Mouse (Mus musculus) layer of hippocampus, adult 9-10 months (tissue): ENCODE data around the gene Lpp.

Experiments used
- DNase-seq: peaks from one replicate; pipeline ENCODE4 v3.0.0; 2022; ENCODE audit warnings: low spot score

The Lpp gene

DNA sequence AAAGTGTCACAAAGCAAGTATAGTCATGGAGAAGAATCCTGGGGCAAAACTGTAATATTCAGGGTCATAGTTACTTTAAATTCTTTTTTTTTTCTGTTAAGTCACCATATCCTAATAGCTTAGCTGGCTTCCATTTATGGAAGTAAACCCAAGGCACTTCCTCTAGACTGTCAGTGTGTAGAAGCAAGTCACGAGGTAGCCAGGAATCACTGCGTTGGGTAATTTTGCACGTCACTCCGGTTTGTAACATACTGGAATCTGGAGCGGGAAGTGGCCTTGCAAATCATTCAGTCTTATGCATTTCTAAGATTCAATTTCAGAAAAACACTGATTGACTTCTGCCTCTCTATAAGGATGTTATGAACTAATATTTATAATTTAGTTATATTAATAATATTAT is 232.3 kb downstream of the Lpp start:
- DNase-seq, result no peak

- no peak for DNase-seq
Measured at GRCm38 (mm10) chr16:24628779-24629178, 235.5 kb downstream of the Lpp start.

- no peak for DNase-seq
Measured at GRCm38 (mm10) chr16:24629218-24630172, 236.2 kb downstream of the Lpp start.

- DNase-seq, result no peak
Measured at GRCm38 (mm10) chr16:24635381-24635919, 242.1 kb downstream of the Lpp start.

- no peak for DNase-seq
Measured at GRCm38 (mm10) chr16:24636894-24637293, 243.6 kb downstream of the Lpp start.

- DNase-seq, result no peak
Measured at GRCm38 (mm10) chr16:24641003-24641797, 247.9 kb downstream of the Lpp start.

DNA sequence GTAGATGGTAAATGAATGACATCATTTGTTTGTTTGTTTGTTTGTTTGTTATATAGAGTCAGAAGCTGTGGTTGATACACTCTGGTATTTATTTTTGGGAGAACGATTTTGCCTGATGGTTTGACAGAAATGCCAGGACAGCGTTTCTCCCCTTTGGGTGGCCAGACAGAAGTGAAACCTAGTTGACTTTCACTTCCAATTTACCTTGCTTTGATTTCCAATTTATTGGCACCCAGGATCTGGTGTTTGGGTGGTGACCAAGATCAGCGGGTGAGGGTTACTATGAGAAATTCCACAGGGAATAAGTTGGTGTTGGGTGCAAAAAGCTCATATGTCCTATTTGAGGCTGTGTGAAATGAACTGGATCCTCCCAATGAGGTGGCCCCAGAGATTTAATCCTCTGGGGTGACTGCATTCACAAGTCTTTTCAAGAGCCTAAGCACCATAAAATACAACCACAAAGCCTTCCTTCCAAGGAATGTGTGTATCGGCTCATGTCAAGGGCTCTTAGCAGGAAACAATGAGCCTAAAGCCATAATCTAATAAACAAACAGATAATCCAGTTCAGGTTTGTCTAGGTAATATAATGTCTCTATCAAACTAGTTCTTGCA is 249.8 kb downstream of the Lpp start:
- DNase-seq, result no peak

GRCm38 (mm10) chr16:24644154-24644553 is 250.8 kb downstream of the Lpp start:
- no peak for DNase-seq

DNA sequence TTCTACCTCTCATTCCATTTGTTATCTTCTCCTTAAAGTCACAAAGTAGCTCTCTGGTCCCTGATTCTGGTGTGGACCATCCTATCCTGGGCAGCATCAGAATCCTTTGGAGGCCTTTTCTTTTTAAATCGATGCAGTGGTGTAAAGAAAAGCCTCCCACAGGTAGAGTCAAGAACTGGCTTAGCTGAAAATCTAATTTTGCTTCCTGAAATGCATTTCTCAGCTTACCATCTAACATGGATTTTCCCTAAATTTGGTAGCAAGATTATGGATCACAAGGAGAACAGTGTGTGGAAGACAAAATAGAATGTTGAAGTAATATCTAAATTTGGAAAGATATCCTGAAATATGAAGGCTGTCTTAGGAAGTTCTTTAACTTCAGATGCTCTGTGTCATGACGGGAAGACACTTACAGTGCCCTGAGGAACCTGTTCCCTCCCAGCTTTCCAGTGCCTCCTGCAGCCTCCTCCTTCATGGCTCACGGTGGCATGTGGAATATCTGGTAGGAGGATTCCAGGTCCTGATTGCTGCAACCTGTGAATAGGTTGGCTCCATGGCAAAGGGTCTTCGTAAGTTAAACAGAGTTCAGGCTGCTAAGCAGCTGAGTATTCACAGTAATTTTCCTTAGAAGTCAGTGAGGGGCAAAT is 251.6 kb downstream of the Lpp start:
- DNase-seq, result no peak

- DNase-seq, result no peak
Measured at GRCm38 (mm10) chr16:24645906-24646603, 252.7 kb downstream of the Lpp start.

DNA sequence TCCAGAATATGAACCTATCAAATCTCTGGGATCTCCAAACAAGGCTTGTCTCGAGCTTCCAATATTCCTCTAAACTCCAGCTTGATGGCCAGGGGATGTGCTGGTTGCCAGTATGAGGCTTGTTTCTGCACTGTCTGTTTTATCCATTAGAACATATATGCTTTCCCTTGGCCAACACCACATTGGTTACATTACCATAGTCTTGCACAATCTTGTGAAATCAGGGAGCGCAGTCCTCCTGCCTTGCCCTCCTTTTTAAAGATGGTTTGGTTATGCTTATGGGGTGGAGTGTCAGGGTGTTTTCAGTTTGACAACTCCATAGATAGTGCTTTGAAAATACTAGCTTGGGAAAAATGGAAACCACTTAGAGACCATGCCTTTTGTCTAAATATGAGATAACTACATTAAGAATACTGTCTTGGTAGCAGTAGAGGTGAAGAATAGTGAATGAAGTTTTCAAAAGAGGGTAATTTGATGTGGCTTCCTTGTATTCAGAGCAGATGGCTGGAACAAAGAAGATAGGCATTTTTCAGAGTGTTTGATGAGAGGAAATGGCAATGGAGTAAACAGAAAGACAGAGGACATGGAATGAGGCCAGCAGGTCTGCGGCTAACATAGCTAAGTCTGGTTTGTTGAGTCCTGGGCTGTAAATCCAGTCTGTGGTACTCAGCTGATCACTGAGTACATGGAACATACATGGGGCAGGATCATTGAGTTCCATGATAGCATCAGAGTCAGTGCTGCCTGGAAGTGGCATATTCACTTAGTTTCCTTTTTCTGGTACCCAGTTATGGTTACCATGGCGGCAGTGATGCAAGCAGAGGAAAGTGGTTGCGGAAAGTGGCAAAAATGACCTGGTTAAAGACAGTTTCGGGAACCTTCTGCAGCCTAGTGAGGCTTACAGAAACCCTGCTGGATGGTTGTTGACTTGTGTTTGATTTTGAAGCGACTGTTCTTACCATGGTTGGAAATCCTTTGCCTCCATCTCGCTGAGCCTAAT is 258.6 kb downstream of the Lpp start:
- no peak for DNase-seq

- no peak for DNase-seq
Measured at GRCm38 (mm10) chr16:24653041-24653440, 259.7 kb downstream of the Lpp start.

GRCm38 (mm10) chr16:24655116-24655515 is 261.8 kb downstream of the Lpp start:
- no peak for DNase-seq

- DNase-seq, result no peak
Measured at GRCm38 (mm10) chr16:24656026-24656425, 262.7 kb downstream of the Lpp start.

DNA sequence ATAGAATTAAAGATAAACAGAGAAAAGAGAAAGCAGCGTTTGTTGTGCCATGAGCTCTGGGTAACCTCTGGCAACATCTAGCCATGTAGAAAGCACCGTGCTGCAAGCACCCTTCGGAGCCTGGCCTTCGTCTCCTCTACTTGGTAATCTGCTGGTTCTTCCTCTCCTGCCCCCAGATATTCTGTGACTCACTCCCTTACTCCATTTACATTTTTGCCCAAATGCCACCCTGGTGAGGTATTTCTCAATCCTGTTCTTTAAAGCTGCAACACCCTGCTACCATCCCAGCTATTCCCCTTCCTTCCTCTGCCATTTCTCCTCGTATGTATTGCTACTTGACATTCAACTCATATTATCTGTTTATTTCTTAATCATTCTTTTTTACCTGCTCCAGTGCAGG is 263.4 kb downstream of the Lpp start:
- DNase-seq, result no peak

- no peak for DNase-seq
Measured at GRCm38 (mm10) chr16:24659049-24659448, 265.7 kb downstream of the Lpp start.

GRCm38 (mm10) chr16:24664131-24664530 is 270.8 kb downstream of the Lpp start:
- peak; percentile 29 for DNase-seq

DNA sequence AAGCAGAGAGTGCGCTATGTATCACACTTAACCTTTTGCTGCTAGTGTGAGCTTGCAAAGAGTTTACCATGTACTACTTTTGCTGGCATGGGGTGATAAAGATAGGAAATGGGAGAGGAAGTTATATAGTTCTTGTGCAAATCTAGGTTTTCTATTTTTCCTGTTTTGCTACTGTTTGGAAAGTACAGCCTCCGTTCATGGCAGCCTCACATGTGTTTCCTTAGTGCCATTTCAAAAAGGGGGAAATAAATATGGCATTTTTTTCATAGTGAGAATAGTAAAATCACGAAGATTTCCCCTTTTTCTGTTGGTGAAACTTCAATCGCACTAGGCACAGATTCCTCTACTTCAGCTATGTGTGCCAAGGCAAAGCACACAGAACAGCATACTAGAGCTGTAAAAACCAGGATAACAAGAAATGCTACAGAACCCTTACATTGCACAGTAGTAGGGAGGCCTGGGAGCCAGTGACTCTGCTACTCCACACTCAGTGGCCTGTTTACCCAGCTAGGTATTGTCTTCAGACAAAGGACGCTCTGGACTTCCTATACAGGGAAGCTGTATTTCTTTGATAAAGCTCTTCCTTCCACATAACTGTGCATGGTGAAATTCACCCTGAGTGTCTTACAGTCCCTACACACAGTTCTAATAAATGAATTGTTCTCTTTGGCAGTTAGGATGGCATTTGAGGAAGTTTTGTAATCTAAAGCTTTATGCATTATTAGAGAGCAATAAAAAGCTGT is 276.6 kb downstream of the Lpp start:
- DNase-seq, result no peak

DNA sequence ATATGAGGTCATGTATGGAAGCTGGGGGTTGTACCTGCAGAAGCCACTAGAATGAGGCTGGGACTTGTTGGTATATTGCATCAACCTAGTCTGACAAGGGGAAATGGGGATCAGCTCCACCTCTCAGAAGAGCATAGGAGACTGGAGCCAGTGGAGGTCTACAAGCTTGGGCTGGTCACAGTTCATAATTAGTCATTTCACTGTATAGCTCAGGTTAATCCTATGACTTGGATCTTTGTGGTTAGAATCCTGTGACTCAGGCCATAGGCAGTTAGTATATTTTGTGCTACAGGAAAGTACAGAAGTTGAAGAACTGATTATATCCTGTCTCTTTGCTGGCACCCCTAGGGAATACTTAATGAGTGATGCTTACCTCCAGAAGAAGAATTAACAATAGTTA is 285.6 kb downstream of the Lpp start:
- DNase-seq, result no peak
